Mouse (Mus musculus) layer of hippocampus, postnatal 36 days (tissue): ENCODE results near the gene Hus1b. TPM values are rescaled to one million over a fixed set of nuclear protein-coding genes. Genes with fewer than 3 reads are reported as not detected.

ENCODE experiments used
- DNase-seq, 2 experiments: peaks; one replicate each; pipeline ENCODE4 v3.0.0; 2022
- total RNA-seq, 2 experiments: library from RNA; stranded (reverse); gene quantifications; 2 replicates each; pipeline ENCODE4 v1.2.3; 2021

The Hus1b gene
- total RNA-seq, result under 1 TPM in 1 of 2 experiments, not detected in 1; 0.97 TPM

GRCm38 (mm10) chr13:30947540-30947939 lies at the start of gene Hus1b:
TSS of gene Hus1b (minus strand) at chr13:30947759.
- DNase-seq, result no peak

GRCm38 (mm10) chr13:30994249-30994858 lies 46.8 kb upstream of the Hus1b start:
- no peak for DNase-seq

GRCm38 (mm10) chr13:30993819-30994218 lies 46.3 kb upstream of the Hus1b start:
- DNase-seq, result peak; percentile 20 to 44

- no peak for DNase-seq
Measured at GRCm38 (mm10) chr13:30990233-30990632, 42.7 kb upstream of the Hus1b start.

DNA sequence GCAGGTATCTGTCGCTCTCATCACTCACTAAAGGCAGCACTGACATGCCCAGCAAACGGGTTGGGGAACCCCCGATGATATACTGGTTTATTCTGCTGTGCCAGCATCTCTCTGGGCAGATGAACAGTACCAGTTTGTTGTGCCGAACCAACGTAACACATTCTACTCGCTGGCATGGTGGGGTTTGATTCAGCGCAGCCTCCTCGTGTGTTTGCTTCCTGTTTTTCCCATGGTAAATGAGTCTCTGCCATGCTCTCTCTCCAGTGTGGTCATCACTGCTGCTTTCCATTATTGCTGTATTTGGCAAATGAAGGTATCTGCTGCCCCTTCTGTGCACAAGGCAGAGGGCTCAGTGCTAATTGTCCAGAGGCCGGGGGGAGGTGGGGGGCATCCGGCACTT lies 42.2 kb upstream of the Hus1b start:
- no peak for DNase-seq

DNA sequence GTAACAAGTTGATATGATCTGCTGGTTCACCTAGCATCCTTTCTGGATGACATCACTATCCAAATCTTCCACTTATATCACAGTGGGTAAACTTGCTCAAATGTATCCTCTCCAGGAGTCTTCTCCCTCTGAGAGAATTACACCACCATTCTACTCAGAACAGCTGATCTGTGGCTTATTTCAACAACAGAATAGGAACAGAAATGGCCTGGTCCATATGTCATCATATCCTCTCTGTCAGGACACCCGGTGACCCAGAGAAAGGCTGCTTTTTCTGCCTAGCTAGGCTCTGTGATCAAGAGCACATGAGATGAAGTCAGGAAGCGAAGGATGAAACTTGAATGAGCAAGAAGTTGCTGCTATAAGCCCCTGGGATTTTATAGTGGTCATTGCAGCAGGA lies 40.1 kb upstream of the Hus1b start:
- DNase-seq, result no peak

- no peak for DNase-seq
Measured at GRCm38 (mm10) chr13:30986934-30987455, 39.4 kb upstream of the Hus1b start.

GRCm38 (mm10) chr13:30985598-30986466 lies 38.3 kb upstream of the Hus1b start:
- peak; percentile 35 to 39 for DNase-seq

GRCm38 (mm10) chr13:30985275-30985597 lies 37.7 kb upstream of the Hus1b start:
- no peak for DNase-seq

- DNase-seq, result peak in 1 of 2 experiments; percentile 18
Measured at GRCm38 (mm10) chr13:30981666-30982065, 34.1 kb upstream of the Hus1b start.

GRCm38 (mm10) chr13:30978224-30978623 lies 30.7 kb upstream of the Hus1b start:
- no peak for DNase-seq

GRCm38 (mm10) chr13:30976536-30977084 lies 29.1 kb upstream of the Hus1b start:
- no peak for DNase-seq

GRCm38 (mm10) chr13:30974247-30974630 lies 26.7 kb upstream of the Hus1b start:
- no peak for DNase-seq

GRCm38 (mm10) chr13:30973501-30974246 lies 26.1 kb upstream of the Hus1b start, which contains the start of the genes Exoc2 and Gm5447:
TSS of gene Exoc2 (minus strand) at chr13:30974093.
TSS of gene Gm5447 (plus strand) at chr13:30974204.
- DNase-seq, result peak; percentile 83

- no peak for DNase-seq
Measured at GRCm38 (mm10) chr13:30972102-30972501, 24.5 kb upstream of the Hus1b start.

DNA sequence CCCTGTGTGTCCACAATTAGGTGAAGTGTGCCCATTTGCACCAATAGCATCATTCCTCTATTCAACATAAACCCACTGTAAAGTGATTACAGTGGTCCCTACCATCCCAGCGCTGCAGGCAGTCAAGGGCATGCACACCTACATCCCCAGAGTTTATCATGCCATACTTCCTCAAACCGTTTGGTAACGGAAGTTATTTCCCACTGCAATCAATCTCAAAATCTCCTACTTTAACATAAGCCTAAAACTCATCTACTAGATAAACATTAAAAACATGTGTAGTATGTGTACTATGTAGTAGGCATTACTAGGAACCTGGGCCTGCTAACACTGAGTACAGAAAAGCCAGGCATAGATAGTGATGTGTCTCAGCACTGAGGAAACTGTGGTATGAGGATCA lies 23.5 kb upstream of the Hus1b start:
- no peak for DNase-seq

DNA sequence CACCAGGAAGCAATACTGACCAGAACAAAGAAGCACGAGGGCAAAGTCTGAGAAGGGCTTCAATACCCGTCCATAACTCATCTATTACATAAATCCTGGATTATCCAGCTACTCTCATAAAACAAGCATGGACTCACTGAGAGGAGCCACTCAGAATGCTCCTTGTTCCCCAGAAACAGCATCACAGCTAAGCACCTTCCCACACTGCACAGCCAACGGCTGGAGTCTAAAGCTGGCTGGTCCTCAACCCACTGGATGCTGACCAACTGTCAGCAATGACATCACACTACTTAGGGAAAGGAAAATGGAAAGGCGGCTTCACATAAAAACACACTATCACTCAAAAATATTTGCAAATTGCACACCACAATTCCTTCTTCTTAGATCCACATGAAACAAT lies 20.8 kb upstream of the Hus1b start:
- no peak for DNase-seq

- no peak for DNase-seq
Measured at GRCm38 (mm10) chr13:30966507-30966911, 18.9 kb upstream of the Hus1b start.

DNA sequence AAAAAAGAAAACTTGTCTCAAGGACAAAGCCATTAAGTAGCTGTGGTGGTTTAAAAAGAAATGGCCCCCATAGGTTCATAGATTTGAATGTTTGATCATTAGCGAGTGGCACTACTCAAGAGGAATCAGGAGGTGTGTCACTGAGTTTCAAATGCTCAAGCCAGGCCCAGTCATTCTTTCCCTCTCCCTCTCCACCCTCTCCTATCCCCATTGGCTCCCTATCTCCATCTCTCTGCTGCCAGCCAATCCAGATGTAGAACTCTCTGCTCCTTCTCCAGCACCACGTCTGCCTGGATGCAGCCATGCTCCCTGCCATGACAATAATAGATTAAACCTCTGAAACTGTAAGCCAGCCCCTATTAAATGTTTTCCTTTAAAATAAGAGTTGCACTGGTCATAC lies 14.4 kb upstream of the Hus1b start:
- DNase-seq, result no peak

DNA sequence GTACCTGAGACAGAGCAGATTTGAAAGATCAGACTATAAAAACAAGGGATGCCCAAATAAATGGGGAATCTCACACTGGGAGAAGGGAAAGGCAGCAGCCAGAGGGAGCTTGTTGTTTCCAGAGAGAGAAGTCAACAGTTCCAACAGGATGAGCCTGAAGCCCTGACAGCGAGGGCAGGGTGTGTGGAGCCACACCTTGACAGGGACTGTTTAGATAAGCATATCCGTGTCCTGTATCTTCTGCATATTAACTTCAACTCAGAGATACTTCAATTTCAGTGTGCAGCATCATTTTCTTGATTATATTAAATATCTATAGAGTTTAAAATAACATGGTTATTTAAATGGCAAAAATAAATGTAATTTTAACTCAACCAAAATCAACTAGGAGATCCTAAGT lies 13.2 kb upstream of the Hus1b start:
- DNase-seq, result no peak

DNA sequence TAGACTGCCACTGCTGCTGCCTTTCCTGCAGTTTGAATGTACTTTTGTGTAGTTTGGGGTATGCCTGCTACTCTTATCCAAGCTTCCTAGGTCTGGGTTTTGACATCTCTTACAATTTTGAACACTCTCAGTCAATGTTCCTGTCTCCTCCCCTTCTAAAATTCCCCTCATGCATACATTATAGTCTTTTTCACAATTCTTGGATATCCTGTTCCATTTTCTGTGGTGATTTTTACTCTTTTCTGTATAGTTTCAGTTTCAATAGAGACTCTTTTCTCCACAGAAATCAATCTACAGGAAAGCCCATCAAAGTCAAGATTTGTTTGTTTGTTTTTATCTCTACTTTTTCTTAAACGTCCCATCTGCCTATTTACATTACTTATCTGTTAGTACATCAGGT lies 6.0 kb upstream of the Hus1b start:
- DNase-seq, result no peak

GRCm38 (mm10) chr13:30952044-30952443 lies 4.5 kb upstream of the Hus1b start:
- DNase-seq, result no peak

- no peak for DNase-seq
Measured at GRCm38 (mm10) chr13:30949181-30949580, 1.6 kb upstream of the Hus1b start.
